Mouse (Mus musculus) small intestine, adult 2 months (tissue): Measurements from ENCODE around the gene Hist1h4a.

Experiments used
- CTCF ChIP-seq: fragments of 200-500 bp; IDR thresholded peaks from 2 replicates; pipeline ENCODE4 v1.5.1; 2012; ENCODE audit warnings: low read depth, mild to moderate bottlenecking, control low read depth, inconsistent platforms, low read length, moderate library complexity, mixed read lengths; ENCODE audit not compliant: insufficient replicate concordance, insufficient read length; ENCODE audit errors: extremely low read depth
- POLR2A ChIP-seq: fragments of 200-500 bp; IDR thresholded peaks from 2 replicates; pipeline ENCODE4 v1.6.1; 2012; ENCODE audit warnings: low read depth, mild to moderate bottlenecking, control low read depth, inconsistent platforms, low read length, moderate library complexity

DNA sequence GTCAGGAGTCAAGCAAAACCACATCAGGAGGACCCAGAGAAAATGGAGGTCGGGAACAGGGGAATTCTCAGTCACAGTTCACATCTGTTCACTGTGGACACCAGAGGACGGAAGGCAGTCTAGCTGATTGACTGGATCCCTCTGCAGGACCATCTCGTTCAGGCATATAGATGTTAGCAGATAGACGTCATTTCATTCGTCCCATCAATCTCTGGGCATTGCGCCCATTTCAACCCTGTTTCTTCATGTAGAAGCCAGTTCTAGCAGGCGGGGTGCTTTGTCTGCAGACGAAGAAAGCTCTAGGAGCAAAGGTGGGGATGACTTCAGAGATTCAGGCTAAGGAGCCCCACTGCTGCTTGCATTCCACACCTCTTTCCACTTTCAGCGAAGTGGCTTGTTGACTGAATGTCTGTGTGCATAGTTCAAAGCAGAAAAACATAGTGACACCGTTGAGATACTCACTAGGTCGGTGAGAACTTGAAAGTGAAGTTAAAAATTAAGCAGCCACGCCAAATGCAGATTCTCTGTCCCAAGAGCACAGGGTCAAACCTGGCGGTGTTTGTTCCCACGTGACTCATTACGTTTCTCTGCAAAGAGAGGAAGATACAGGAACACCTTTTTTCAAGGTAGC lies 45.5 kb upstream of the Hist1h4a start, which contains the start of gene Slc17a2:
- TF ChIP-seq POLR2A: no peak
- no peak for TF ChIP-seq CTCF
